Mouse (Mus musculus): ENCODE results near the gene Aatk.

The Aatk gene

DNA sequence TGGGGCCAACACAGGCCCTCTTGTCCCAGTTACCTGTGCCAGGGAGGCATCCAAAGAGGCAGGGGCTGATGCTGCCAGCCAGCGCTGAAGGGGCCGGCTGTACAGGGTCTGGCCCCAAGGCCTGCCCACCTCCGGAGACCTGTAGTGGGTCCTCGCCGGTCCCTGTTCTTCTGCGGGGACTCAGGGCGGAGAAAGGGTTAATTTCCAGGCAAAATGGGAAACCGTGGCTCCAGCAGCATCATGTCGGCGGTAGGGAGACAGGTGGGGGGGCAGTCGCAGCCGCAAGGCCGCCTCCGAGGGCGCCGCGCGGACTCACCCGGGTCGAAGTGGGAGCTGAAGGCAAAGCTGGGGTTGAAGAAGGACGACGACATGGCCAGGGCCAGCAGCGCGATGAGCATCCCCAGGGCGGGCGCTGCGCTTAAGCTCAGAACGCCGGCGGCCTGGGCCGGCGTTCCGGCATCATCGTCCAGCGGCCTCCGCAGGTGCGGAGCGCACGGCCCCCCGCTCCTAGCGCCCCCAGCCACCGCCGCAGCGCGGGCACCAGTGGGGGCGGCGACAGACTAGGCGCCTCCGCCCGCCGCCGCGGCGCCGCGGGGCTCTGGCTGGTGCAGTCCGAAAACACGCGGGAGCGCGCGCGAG lies at the start of gene Aatk:
Aatk (minus strand) TSS at position 615 of the 639 bp plus-strand sequence.
- DNase-seq, result no peak

DNA sequence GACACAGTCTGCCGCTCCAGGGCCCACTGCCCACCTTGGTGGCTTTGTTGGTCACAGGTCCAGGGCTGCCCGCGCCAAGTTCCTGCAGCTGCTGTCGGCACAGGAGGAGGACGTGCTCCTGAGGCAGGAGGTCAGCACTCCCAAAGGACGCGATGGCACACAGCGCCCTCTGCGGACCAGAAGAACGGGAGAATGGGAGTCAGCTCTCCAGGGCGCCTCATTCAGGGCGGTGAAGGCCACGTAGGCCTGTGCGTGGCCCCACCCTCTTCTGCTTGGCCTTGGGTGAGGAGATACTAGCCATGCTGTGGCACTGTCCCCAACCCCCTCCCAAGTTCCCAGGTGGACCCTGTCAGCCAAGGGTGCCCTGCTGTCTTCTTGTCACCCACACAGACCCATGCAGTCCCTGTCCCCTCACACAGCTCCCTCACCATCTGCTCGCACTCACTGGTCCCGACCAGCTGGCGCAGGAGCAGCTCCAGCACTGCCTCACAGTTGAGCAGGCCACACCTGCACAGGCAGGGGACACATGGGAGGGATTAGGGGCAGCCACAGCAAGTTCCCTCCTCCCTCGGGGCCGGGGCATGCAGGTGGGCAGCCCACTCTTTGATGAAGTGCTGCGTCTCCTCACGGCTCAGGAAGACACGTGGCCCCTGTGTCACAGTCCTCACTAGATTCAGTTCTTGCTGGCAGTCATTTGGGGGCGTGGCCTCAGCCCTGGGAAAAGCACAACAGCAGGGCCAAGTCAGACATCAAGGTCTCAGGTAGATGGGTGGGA lies 46.0 kb upstream of the Aatk start:
- DNase-seq, result peak; percentile 24 to 70

DNA sequence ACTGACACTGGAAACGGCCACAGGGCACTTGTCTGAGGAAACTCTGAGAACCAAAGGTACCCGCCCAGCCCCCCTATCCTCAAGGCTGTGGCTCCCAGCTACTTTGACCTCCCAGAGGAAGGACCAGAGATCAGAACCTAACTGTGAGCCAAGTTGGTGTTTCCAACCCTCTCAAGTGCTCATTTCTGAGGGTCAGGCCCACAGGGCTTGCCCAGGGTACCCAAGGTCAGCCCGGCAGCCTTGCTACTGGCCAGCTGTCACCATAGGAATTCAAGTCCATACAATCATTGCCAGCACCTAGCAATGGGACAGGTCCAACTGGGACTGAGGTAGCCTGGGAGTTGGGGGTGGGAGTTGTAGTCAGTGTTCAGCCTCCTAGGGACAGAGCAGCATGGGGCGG lies 43.7 kb upstream of the Aatk start:
- DNase-seq, result no peak

DNA sequence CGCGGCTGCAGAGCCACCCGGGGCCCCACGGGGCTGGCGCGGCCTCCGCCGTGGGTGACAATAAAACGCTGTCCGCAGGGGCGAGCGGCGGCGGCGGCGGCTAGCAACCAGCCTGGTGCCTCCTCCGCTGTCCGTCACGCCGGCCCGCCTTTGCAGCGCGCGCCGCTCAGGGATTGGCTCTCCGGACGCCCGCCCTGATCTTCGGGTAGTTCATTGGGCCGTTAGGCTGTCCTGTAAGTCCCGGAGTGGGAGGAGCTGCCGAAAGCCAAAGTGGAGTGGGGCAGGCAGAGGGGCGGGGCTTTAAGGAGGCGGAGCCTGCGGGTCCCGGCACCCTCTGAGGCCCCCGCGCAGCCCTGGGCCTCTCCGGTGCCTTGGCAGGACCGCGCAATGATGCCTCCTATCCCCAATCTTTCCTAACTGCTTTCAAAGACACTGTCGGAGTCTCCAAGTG lies 39.8 kb upstream of the Aatk start, which contains the start of gene Cep131:
Cep131 (minus strand) TSS at position 126 of the 451 bp plus-strand sequence.
- DNase-seq, result peak; percentile 98 to 99

DNA sequence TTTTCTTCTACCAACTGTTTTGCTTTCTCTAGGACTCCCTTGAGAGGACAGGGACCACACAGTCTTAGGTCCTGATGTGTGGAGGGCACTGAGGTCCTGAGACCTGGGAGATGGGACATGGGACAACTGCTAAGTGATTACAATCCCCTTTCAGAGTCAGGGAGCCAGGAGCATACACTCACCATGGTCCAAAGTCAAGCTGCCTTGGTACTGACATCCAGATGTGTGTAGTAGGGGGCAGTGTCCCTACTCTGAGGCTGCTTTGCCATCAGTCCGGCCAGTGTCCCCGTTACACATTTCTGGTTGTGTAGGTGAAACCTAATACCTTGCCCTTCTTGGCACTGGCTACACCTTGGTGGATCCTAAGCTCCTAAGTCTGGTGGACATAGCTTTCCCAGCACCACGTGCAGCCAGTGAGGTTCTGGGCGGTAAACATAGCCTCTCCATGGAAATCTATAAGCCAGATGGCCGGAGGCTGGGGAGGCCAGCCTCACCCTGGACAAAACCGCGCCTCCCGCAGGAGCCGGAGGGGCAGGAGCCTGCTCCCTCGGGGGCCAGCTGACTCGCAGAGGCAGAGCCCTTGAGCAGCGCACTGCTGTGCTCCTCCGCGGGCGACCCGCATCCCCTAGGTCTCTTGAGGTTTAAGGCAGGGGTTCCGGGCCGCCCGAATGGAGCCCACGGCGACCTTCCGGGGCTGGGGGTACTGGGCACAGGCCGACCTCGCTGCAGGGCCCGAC lies 39.1 kb upstream of the Aatk start:
- DNase-seq, result no peak

DNA sequence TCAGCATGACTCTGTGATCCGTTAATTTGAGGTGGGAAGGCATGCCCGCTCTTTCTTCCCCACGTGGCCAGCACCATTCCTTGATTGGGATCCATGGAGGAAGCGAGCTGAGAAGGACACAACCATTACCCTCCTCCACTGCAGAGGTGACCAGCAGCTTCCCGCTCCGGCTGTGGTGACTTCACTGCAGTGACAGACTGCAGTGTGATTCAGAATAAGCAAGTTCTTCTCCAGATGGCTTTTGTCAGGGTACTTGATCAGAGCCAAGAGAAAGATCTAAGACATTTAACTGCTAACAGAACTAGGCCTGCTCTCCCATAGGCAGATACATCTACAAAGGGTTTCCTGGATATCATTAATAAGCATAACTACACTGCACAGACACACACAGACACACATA lies 33.3 kb upstream of the Aatk start:
- no peak for DNase-seq

DNA sequence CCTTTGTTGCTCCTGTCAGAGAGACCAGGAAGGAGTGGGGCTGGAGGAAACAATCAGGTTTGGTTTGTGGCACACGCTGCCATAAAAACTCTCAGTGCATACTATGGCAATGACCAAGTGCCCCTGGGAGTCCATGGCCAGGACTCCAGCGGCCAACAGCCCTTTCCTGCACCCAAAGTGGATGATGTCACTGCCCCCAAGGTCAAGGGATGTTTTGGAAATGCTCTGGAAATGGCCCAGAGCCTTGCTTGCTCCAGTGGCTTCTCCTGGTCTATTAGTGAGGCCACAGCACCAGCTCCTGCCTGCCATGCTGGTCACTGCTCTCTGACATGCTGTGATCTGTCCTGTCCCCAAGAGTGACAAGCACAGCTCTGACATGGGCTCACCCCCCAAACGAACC lies 29.2 kb upstream of the Aatk start:
- DNase-seq, result no peak

DNA sequence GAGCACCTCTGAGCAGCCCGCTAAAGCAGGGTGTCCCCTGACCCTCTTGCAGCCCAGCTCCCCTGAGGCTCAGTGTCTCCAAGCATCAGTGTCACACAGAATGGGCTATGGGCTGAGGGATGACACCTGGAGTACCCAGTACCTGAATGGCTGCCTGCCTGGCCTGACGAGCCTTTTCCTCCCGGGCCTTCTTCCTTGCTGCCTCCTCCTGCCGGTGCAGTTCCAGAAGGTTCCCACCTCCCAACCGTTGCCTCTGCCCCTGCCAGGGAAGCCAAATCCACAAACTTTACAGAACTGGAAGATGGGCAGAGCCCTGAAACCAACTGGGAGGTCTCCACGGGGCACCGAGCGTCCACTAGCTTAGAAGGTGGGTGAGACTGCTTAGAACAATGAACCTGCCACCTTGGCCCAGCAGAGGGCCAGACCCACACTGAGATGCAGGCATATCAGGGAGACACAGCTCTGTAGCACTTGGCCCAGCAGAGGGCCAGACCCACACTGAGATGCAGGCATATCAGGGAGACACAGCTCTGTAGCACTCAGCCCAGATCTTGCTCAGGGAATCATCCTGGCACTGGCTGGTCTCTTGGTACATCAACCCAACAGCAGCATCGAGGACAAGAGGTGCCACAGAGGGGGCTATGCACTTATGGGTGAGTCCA lies 26.1 kb upstream of the Aatk start:
- no peak for DNase-seq

DNA sequence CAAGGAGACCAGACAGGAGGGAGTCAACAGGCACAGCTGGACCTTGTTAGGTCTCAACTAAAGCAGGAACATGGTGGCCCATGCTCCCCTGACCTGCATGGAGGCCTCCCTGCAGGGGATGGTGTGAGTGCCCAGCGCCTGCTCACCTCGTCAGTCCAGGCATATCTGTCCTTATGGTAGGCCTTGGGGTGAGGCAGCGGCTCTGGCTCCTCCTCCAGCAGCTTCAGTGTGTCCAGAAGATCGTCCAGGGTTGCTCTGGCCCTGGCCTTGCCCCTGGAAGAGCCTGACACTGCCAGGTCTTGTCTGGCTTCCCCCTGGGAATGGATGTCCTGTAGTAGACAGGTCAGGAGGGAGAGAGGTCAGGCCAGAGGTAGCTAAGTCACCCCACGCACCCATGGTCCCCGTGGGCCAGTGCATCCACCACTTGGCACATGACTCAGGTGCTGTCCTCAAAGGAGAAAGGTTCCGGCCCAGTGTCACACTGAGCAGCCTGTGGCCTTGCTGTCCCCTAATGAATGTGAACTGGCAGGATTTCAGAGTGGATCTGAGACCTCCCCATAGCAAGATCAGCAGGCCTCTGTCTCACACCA lies 24.9 kb upstream of the Aatk start:
- DNase-seq, result no peak

DNA sequence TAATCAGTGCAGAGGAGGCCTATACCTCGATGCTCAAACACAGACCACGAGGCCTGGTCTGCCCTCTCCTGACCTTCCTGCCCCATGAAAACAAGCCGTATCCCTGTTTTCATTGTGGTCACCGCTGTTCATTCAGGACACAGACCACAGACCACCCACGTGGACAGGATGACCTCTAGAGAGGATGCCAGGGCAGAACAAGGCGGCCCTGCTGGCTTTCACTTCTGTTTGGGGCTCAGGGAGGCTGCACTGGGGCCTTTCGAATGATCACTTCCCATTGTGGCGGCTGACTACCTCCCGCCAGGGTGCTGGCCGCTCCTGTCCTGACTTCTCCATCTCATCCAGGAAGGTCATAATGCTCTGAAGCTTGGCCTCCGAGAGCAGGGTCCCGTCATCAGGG lies 24.1 kb upstream of the Aatk start:
- DNase-seq, result no peak

DNA sequence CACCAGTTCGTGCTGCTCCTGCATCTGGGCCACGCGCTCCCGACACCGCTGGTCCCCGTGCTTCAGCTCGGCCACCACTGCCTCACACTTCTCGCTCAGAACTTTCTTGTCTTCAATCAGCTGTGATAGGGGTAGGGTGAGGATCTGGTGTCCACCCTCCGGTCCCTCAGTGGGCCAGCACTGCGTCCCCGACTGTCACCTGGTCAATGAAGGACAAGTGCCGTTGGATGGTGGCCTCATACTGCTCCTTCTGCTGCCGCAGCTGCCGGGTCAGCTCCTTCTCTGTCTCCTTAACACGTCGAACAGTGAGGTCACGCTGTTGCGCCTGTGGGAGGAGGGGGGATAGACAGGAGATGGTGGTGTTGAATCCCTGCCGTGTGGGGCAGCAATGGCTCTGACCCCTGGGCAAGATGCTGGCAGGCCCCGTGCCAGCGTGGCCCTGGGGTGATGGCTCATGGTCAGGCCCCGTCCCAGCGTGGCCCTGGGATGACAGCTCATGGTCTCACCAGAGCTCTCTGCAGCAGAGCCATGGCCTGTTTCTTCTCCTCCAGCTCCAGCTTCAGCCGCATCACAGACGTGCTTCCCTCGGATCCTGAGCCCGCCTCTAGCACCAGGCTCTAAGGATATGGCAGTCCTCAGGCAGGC lies 23.4 kb upstream of the Aatk start:
- no peak for DNase-seq

DNA sequence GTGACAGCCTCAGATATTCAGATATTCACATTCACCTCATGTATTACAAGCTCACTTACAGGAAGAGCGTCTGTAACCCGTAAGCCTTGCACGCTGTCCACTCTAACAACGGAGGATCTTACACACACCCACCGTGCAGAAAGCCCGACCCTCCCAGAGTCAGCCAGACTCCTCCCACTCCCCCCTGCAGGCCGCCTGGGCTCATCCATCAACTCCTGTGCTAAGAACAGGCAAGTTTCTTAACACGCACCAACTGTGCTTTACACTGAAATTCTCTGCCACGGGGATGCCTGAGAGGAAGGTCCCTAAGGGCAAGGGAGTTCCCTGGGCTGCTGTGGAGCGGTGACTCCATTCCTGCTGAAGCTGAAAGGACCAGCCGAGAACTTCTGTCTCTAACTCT lies 22.3 kb upstream of the Aatk start:
- DNase-seq, result no peak

DNA sequence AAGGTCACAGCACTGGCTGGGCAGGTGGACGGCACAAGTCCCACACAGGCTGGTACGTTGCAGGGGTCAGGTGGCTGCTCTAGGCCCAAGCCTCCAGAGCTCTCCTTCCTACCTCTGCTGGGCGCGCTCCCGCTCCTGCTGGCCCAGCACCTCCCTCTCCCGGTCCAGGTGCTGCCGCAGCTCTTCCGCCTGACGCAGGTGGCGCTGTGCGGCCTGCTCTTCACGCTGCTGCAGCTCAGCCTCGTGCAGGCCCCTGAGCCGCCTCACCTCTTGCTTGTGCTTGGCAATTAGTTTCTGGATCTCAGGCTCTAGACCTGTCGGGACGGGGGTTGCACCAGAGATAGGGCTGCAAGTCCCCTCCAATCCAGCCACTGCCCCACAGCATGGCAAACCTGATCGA lies 20.9 kb upstream of the Aatk start:
- DNase-seq, result no peak

DNA sequence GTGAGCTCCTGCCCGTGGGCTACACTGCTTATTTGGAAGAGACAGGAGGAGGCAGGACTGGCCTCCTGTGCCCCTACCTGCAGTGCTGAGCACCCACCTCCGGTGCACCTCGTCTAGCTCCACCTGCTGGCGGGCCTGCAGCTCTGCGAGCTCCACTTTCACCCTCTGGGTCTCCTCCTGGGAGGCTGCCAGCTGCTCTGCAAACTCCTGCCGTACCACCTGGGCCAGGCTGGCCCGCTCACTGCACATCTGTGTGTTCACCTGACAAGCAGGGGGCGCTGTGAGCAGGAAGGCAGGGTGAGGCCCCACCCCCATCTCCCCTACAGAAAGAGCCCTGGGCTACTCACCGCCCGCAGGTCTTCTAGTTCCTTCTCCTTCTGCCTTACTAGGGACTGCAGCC lies 18.3 kb upstream of the Aatk start:
- peak; percentile 51 to 62 for DNase-seq

DNA sequence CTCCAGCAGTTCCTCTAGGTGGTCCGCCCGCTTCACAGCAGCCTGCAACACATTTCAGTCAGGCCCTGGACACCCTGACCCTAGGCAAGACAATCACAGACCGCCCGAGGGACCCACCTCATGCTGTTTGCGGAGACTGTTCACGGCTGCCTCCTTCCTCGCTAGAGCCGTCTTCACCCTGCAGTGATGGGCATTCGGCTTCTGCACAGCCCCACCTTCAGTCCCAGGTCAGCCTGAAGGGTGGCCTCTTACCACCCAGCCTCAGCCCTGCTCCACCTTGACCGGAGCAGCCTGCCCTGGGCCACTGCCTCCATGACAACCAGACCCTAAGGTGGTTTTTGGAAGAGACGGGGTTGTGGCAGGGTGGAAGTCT lies 17.7 kb upstream of the Aatk start:
- DNase-seq, result no peak

DNA sequence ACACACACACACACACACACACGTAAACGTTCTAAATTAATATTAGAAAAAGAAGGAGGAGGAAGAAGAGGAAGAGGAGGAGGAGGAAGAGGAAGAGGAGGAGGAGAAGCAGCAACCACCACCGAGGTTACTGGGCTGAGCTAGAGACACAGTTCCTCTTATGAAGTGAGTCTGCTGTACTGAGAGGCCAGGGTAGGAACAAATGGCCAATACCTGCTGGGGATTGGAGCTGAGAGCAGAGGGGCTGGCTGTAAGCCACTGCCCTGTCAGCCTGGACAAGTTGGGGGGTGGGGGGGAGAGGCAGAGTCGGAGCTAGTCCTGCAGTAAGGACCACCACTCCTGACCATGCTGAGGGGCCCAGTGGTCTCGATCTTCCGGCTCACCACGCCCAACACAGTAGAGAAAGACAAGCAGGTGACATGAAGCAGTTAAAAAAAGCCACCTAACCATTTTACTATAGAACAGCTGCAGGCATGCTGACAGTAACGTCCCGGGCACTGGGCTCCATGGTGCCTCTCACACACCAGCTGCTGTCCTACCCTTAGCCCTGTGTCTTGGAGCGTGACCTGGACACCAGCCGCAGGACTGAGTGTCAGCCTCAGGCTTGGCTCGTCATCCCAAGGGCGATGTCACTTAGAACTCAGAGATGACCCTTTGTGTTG lies 17.2 kb upstream of the Aatk start:
- DNase-seq, result no peak

DNA sequence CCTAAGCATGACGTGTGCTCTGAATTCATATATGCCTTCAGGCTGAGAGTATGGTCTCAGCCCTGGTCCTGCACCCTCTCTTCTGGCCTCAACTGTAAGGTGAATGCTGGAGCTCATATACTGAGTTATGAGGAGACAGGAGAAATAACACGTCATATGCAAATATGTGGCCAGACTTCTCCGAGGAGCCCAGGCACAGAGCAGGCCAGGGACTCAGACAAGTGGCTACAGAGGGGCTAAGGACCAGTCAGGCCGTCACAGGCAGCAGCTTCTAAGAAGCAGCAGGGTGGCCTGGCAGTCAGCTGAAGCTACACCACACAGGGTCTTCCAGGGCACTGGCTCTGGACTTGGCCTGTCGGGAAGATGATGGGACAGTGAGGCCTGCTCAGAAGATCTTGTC lies 16.4 kb upstream of the Aatk start:
- no peak for DNase-seq

DNA sequence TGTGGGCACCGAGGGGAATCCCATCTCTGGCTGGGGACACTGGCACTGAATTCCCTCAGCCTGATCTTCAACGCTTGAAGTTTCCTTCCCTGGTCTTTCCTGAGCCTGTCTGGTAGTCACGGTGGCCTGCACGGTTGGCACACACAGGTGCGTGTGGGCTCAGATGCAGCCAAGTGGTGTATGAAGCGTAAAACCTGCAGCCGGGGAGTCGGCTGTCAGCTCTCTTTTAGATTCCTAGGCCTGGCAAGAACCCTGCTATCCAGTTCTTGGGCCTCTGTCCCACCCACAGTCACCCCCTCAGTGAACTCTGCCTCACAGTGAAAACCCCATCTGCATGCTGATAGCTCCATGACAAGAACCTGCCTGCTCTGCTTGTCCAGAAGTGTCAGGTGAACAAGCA lies 13.7 kb upstream of the Aatk start:
- no peak for DNase-seq

DNA sequence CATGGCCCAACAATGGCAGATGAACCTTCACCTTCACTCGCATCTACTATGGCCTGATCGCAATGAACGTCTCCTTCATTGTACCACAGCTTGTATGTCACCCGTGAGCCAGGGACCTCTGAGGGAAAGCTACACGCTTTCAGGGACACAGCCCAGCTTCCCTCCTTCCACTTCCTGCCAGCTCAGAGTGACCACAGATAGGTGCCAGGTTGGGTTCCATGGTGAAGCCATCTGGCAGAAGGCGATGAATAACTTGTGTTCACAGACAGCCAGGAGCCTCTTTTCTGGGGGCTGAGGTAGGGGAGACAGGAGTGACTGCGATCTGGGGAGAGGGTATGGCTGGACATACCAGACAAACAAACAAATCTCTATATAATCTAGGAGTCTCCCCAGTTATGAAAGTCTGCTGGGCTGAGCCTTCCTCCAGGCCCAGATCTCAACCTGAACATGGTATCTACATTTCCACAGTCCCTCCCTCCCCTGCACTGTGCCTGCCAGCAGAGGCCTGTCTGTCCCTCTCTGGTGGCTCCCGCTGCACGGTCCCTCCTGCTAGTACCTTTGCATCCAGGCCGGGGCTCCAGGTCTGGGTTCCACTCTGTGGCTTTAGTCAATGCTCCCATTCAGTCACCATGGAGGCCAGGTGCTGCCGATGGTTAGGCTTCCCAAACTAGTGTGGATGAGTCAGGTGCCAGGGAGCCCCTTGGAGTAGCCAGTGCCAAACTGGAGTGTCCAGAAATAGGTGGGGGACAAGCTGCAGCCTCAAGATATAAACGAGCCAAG lies 9.2 kb upstream of the Aatk start:
- no peak for DNase-seq

DNA sequence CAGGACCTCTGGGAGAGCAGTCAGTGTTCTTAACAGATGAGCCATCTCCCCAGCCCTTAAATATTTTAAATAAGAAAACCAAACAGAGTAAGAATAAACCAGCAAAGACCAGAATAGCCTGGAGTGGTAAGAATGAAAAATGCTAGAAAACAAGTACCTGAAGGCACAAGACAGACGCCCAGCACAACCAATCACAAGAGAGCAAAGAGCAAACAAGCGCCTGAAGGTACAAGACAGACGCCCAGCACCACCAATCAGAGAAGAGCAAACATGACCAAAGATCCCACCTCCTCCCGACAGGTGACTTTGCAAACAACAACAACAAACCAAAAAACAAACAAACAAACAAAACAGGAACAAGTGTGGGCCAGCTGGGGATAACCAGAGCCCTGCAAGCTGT lies 6.9 kb upstream of the Aatk start:
- DNase-seq, result no peak

DNA sequence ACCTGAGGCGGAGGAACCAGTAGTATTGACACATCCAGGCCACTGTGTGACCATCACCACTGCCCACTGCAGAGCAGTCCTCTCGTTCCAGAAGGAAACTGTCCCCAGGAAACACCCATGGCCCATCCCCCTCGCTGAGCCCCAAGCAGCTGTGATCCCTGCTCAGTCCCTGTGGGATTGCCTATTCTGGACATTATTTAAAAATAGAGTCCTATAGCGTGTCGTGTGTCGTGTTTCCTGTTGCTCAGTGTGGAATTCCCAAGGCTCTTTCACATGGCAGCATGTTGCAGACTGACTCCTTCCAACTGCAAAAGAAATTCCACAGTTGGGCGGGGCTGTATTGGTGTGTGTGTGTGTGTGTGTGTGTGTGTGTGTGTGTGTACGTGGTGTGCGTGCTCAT lies 5.3 kb upstream of the Aatk start:
- no peak for DNase-seq
